Mouse (Mus musculus) limb, embryonic 10.5 days (tissue): ENCODE measurements around the gene Acsm2. TPM values are rescaled to one million over a fixed set of nuclear protein-coding genes. Genes with fewer than 3 reads are reported as not detected.

Source experiments
- polyA plus RNA-seq: library from polyadenylated mRNA; unstranded; fragments of >200 nt; fragmentation: Nextera tagmentation; extraction: Ambion mirVana; gene quantifications from 2 replicates; pipeline ENCODE4 v1.2.1, GENCODE M21; 2016

The Acsm2 gene
- polyA plus RNA-seq, 1 experiment from 2014 or later, result not detected

Other genes with a start within 250 kb of the Acsm2 start
- gene Gp2, start 95.1 kb upstream of the Acsm2 start, polyA plus RNA-seq, result not detected in 2 replicates
- gene Umod, start 75.1 kb upstream of the Acsm2 start, polyA plus RNA-seq, result not detected in 2 replicates
- gene Acsm5, start 34.9 kb upstream of the Acsm2 start, polyA plus RNA-seq, result not detected in 2 replicates
- gene Pdilt, start 30.9 kb upstream of the Acsm2 start, polyA plus RNA-seq, result not detected in 2 replicates
- gene Acsm1, start 52.7 kb downstream of the Acsm2 start, polyA plus RNA-seq, result not detected in 2 replicates
- not detected in 2 replicates for gene Acsm4, start 135.7 kb downstream of the Acsm2 start, polyA plus RNA-seq
- 95.3 and 102 TPM in 2 replicates for gene Thumpd1, start 166.5 kb downstream of the Acsm2 start, polyA plus RNA-seq
- 0.26 and 0.30 TPM in 2 replicates for gene Acsm3, start 206.6 kb downstream of the Acsm2 start, polyA plus RNA-seq
- gene Rexo5, start 239.7 kb downstream of the Acsm2 start, polyA plus RNA-seq, result 21.6 and 27.6 TPM in 2 replicates
- gene Eri2, start 239.7 kb downstream of the Acsm2 start, polyA plus RNA-seq, result 25.9 and 27.3 TPM in 2 replicates